Mouse (Mus musculus): ENCODE results near the gene Gabarapl2.

Gene Gabarapl2

DNA sequence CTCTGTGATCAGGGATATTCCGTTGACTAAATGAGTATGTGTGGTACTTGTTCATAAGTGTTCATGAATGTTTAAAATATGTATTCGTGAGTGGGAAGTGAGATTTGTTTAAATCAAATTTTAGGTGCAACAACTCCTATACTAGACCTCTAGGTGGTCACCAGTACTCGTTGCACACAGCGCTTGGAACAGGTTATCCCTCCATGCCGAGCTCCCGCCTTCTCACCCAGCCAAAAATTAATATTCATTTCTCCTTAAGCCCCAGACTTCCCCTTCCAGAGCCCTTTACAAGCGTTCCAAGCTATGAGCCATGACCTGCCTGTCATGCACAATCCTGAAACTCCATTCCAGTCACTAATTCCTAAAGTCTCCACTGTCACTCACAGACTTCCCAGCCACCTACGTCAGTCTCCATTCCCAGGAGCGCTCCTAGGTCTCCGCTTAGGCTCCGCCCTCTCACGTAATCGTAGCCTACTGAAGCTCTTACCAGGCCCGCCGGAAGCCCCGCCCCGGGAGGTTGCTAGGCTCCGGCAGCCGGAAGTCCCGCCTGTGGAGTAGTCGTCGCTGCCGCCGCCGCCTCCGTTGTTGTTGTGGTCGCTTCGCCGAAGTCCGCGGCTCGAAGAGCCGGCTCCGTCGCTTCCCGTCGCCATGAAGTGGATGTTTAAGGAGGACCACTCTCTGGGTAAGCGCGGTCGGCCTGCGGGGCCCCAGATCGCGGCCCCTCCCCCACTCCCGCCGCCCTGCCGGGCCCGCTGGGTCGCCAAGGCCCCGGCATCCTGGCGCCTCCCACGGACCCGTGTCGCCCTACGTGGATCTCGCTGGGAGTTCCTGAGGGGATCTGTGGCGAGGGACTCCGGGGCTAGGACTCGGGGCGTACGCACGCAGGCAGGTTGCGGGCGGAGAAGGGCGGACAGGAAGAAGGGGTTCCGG, at the start of gene Gabarapl2:
TSS of gene Gabarapl2 (plus strand) at position 533 of the 930 bp plus-strand sequence.
- DNase-seq, result peak; percentile 99

- no peak for DNase-seq
Observed at GRCm38 (mm10) chr8:111890911-111891303, 49.6 kb upstream of the Gabarapl2 start.

GRCm38 (mm10) chr8:111891983-111892382, 48.5 kb upstream of the Gabarapl2 start:
- DNase-seq, result no peak

GRCm38 (mm10) chr8:111892615-111893014, 47.9 kb upstream of the Gabarapl2 start:
- no peak for DNase-seq

- DNase-seq, result no peak
Observed at GRCm38 (mm10) chr8:111894955-111895354, 45.5 kb upstream of the Gabarapl2 start.

- DNase-seq, result no peak
Observed at GRCm38 (mm10) chr8:111898586-111898985, 41.9 kb upstream of the Gabarapl2 start.

DNA sequence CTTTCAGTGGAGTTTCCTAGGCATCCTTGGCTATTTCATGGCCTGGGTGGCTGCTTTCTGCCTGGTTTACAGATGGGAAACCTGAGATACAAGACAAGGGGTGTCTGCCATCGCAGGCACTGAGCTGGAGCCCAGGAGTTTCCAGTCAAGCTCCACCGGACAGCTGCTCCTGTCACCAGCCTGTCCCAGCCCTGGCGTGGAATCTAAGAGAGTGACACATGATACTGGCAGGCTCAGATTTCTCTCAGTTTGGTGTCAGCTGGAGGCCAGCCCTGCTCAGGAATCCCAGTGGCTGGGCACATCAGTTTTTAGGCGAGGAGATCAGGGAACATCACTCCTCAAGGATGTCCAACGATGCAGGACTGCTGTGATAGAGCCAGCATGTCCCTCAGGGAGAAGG, 38.4 kb upstream of the Gabarapl2 start:
- no peak for DNase-seq

DNA sequence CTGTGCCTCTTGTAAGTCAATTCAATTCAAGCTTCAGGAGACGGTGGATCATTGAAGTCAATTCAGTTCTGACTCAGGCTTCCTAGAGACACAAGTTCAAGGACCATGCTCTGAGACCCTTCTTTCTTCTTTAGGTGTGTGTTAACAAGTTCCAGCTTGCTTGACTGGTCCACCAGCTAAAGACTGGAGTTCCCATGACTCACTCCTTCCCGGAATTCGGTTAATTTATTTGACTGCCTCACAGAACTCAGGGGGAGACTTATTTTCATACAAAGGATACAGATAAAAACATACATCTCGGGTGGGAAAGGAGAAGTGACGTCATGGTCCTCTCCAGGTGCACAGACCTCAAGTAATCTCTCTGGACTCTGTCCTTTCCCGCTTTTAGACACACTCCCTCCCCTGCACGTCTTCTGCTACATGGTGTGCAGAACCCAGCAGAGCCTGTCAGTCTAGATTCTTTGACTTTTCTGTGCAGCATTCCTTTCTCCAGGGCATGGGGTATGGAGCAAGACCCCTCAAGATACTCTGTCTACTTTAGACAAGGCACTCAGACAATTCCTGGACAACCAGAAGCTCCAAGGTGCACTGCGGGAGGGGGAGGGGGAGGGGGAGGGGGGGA, 34.9 kb upstream of the Gabarapl2 start:
- no peak for DNase-seq

- DNase-seq, result no peak
Observed at GRCm38 (mm10) chr8:111909621-111910450, 30.7 kb upstream of the Gabarapl2 start, which contains the start of gene Chst5. TSS of gene Chst5 (minus strand) at chr8:111910447.

GRCm38 (mm10) chr8:111911572-111911971, 28.9 kb upstream of the Gabarapl2 start:
- peak; percentile 62 for DNase-seq

- DNase-seq, result peak; percentile 46
Observed at GRCm38 (mm10) chr8:111912860-111913432, 27.6 kb upstream of the Gabarapl2 start.

DNA sequence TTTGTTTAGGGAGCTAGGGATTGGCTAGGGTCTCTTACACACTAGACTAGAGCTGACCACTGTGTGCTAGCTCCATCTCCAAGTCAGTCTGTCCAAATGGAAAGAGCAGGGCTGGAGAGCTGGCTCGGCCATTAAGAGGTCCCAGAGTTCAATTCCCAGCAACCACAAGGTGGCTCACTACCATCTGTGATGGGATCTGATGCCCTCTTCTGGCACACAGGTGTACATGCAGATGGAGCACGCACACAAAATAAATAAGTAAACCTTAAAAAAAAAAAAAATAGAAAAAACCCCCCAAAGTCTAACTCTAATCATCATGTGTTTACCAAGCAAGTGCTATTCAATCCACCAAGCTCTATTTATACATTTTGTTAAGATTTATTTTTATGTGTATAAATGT, 20.8 kb upstream of the Gabarapl2 start:
- no peak for DNase-seq

GRCm38 (mm10) chr8:111920971-111921370, 19.5 kb upstream of the Gabarapl2 start:
- DNase-seq, result no peak

- DNase-seq, result no peak
Observed at GRCm38 (mm10) chr8:111923383-111923804, 17.1 kb upstream of the Gabarapl2 start.

DNA sequence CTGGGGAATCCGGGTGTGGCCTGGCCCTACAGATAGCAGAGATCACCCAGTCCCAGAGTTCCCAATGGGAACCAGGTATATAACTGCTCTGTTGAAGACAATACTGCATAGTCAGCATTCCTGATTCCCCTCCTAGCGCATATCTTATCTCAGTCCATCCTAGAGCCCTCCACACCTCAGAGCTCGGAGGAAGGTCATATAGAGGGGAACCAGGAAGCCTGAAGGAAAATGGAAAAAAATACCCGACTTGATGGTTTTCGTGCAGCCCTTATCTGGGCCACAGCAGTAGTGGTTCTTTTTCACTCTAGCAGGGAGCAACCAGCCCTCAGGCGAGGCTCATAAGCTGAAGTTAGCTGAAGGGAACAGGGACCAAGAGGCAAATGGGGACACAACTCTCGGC, 15.5 kb upstream of the Gabarapl2 start:
- no peak for DNase-seq

DNA sequence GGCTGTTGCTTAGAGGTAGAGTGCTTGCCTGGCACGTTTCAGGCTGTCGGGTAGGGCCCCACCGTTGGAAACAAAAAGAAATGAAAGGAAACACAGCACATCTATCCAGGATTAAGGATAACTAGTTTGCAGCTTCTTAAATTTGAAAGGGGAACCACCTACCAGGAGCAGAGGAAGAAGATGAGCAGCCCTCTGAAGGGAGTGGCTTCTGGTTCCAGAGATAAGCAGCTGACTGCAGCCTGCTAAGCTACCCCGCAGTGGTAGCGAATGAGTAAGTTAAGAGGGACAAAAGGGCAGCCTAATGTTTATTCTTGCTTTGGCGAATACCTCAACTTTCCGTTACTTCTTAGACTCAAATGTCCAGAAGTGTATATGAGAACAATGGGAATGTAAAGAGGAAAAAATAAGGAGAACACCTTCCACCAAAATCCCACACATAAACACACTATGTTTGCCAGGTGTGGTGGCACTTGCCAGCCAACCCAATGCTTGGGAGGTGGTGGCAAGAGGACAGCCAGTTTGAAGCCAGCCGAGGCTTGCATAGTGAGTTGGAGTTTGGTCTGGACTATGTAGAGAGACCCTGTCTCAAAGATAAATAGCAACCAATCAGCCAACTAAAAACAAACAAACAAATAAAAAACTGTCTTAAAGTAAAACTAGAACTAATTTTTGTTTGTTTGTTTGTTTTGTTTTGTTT, 10.7 kb upstream of the Gabarapl2 start:
- DNase-seq, result no peak

GRCm38 (mm10) chr8:111931721-111932120, 8.8 kb upstream of the Gabarapl2 start:
- no peak for DNase-seq

DNA sequence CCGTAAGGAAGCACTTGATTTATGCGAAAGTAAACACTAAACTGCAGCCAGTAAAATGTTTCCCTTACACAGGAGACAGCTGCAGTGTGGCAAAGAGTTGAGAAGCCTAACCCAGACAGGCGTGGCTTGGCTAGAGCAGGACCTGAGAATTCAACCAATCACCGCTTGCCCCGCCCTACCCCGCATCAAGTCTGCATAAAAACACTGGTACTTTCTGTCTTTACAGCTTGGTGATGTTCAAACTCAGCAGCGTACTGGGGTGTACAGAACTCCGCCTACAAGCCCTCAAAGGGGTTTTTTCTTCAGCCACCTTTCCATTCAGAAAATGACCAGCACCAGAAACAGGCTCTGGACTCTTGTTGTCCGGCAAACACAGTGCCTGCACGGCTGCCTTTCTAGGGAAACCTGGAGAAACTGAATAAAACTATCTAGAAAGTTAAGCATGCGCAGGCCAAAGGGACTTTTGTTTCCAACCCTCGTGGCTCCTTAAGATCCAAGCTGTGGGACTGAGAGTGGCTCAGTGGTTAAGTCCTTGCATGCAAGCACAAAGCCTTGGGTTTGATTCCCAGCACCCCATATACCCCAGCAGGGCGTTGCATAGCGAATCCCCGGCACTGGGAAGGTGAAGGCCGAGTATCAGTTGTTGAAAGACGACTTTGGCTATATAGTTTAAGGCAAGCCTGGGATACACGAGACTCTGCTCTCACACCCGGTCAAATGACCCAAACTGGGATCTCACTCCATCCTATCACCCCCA, 7.7 kb upstream of the Gabarapl2 start:
- peak; percentile 25 for DNase-seq

DNA sequence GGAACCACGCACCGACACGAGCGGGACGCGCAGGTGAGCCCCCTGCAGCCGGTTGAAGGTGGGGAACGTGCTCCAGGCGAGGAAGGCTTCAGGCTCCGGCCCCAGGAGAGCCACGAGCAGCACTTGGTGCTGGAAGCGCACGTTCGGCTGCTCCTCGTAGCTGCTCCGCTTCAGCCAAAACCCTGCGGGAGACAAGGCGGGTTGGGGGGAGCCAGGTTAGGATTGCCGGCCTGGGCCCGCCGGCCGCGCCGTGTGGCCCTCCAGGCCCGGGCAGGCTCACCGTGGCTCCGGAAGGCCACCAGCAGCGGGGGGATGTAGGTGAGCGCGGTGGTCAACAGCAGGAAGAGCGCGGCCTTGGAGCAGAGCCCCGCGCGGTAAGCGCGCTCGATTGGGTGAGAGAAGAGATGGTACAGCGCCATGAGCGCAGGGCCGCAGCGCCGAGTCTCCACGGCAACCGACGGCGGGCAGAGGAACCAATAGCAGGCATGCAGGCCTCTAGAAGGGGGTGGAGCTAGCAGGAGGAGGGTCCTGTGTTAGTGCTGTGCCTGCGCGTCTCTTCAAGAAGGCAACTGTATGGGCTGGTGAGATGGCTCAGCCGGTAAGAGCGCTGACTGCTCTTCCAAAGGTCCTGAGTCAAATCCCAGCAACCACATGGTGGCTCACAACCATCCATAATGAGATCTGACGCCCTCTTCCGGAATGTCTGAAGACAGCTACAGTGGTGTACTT, 7.0 kb upstream of the Gabarapl2 start, which contains the start of gene Tmem231:
TSS of gene Tmem231 (minus strand) at position 534 of the 729 bp plus-strand sequence.
- DNase-seq, result peak; percentile 94

- DNase-seq, result no peak
Observed at GRCm38 (mm10) chr8:111934201-111934600, 6.3 kb upstream of the Gabarapl2 start.

Data from layer of hippocampus, adult 9-11 months (tissue).